Mouse (Mus musculus) intestine, postnatal 0 days (tissue): ENCODE results near the gene Rpl5. TPM values are rescaled to one million over a fixed set of nuclear protein-coding genes. Genes with fewer than 3 reads are reported as not detected.

Experiments used
- ATAC-seq: fragments of 200-750 bp; cut with Nextera tagmentation; 2 replicates; pipeline ENCODE4 v1.8.0; 2017; ENCODE audit warnings: mild to moderate bottlenecking, moderate TSS enrichment, moderate library complexity
- H3K27ac ChIP-seq: fragments of 300-500 bp; sonication (generic); 2 replicates; pipeline ENCODE4 v1.5.1; 2014; ENCODE audit warnings: mild to moderate bottlenecking, low read depth, low read length, moderate library complexity
- H3K27me3 ChIP-seq: fragments of 300-500 bp; sonication (generic); replicated peaks from 2 replicates; pipeline ENCODE4 v1.6.1; 2014; ENCODE audit warnings: low read length, mixed read lengths; ENCODE audit not compliant: control insufficient read depth, insufficient read depth
- H3K36me3 ChIP-seq: fragments of 300-500 bp; sonication (generic); 2 replicates; pipeline ENCODE4 v1.6.1; 2014; ENCODE audit warnings: mild to moderate bottlenecking, moderate library complexity; ENCODE audit not compliant: control insufficient read depth, insufficient read depth
- H3K4me1 ChIP-seq: fragments of 300-500 bp; sonication (generic); replicated peaks from 2 replicates; pipeline ENCODE4 v1.6.1; 2014; ENCODE audit warnings: antibody characterized with exemption, low read length, mixed read lengths; ENCODE audit not compliant: control insufficient read depth, insufficient read depth
- H3K4me2 ChIP-seq: fragments of 300-500 bp; sonication (generic); replicated peaks from 2 replicates; pipeline ENCODE4 v1.6.1; 2014; ENCODE audit warnings: low read depth, mild to moderate bottlenecking, moderate library complexity
- H3K4me3 ChIP-seq: fragments of 300-500 bp; sonication (generic); 2 replicates; pipeline ENCODE4 v1.5.1; 2014; ENCODE audit warnings: low read depth, low read length
- H3K9ac ChIP-seq: fragments of 300-500 bp; sonication (generic); 2 replicates; pipeline ENCODE4 v1.6.1; 2014; ENCODE audit warnings: mild to moderate bottlenecking, low read depth, low read length
- H3K9me3 ChIP-seq: fragments of 300-500 bp; sonication (generic); 2 replicates; pipeline ENCODE4 v1.6.1; 2016; ENCODE audit warnings: mixed run types; ENCODE audit not compliant: control insufficient read depth
- CTCF ChIP-seq: sonication (generic); IDR thresholded peaks from 2 replicates; pipeline ENCODE4 v1.5.1; 2016; ENCODE audit warnings: low read depth, mild to moderate bottlenecking, control low read depth, antibody characterized with exemption, moderate library complexity
- WGBS: fragments of 180-500 bp; shearing (Covaris S2); extraction: QIAGEN DNeasy Blood & Tissue Kit; methylation state at CpG from one replicate; pipeline ENCODE4 v1.1.7; 2014; 5-methylcytosine and 5-hydroxymethylcytosine counted together
- polyA plus RNA-seq: library from polyadenylated mRNA; unstranded; fragments of >200 nt; fragmentation: Nextera tagmentation; extraction: Ambion mirVana; gene quantifications from 2 replicates; pipeline ENCODE4 v1.2.1, GENCODE M21; 2015

Gene Rpl5
- polyA plus RNA-seq, 1 experiment from 2014 or later, result 26.7 TPM

DNA sequence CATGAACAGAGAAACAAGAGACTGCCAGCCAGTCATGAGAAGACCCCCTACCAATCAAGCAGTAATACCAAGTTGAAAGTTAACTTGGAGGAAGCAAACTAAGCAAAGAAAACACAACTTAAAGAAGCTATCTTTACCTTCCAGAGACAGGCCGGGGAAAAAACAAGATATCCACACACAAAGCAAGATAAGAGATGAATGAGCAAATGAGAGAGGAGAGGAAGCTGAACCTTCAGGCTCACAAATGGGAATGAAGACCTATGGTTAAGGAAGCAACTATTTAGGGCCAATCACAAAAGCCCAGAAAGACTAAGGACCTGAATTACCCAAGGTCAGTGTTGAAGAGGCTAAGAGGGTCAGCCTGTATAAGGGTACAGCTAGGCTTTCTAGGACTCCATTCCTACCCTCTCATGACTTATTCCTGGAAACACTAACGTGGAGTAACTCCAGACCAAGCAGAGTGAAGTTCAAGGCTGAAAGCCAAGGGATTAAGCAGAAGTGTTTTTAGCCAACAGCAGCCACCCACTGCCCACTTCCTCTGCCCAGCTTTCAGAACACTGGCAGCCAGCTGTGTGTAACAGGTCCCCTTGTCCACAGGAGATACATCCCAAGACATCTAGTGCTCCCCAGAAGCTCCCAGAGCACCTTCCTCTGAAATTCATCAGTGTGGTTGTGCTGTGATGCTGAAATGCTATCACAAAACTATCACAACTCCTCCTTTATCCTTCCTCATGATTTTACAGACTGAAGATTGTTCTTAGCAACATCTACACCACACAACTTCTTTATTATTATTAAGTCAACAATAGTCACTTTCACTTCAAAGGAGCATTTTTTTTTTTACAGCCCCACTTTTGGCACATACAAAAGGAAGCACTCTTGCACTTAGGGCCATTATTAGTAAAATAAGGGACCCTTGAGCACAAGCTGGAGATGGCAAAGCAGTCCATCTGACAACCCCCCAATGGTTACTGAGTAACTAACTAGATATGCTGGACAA lies 33.9 kb upstream of the Rpl5 start:
- Histone ChIP-seq H3K4me2 (no peak overlapping the region), H3K4me1 (0 out of 2 replicates have a peak, but pooled peaks cover 2% of the 10 kb centered on the region), H3K27ac (no peak overlapping the region), H3K27me3 (no peaks in the 10 kb centered on the region), H3K9me3 (no peaks in the 10 kb centered on the region), H3K9ac (no peak overlapping the region), H3K36me3 (no peaks in the 10 kb centered on the region), H3K4me3 (no peak overlapping the region)
- no peak for TF ChIP-seq CTCF
- WGBS, result 36% methylated on average over 2 of the region's 2 CpGs
- ATAC-seq, result no peak

DNA sequence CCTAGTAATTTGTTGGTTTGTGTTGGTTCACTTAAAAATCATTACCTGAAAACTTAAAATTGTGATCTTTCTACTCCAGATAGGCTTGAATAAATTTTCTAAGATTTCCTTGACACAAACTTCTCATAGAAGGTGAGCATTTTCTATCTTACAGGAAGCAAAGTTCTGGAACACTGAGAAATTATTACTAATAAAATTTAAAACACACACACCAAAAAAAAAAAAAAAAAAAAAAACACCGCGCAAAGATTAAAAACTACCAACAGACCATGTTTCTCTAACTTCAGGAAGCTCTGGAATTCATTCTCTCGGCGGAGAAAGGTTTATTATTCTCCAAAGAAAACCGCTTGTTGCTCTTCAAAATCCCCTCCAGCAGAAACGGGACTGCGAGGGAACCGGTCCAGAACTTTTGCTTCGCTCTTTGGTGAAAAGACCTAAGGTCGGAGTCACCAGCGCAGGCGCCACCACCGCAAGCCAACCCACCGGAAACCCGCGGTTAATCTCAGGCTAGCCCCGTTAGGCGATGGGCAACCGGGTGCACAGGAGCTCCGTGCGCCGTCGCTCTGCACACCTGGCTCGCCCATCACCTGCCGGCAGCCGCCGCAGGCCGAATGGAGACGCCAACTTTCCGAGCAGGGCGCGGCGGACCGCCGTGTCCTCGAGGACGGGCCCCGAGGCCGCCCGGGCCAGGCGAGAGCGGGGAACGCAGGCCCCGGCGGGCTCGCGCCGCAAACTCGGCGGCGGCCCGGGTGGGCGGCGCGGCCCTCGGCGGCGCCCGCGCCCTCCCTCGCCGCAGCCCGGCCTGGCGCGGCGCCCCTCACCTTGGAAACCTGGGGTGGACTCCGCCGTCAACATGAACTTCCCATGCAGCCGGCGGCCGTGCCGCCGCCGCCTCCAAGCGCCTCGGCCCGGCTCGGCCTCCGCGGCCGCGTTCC lies 32.1 kb upstream of the Rpl5 start:
- Histone ChIP-seq H3K27me3 (no peaks in the 10 kb centered on the region), H3K4me1 (0 out of 2 replicates have a peak, but pooled peaks cover 2% of the 10 kb centered on the region), H3K9me3 (no peaks in the 10 kb centered on the region), H3K4me3 (peak overlapping the region; percentile 77), H3K36me3 (no peaks in the 10 kb centered on the region), H3K9ac (peak overlapping the region; percentile 91), H3K27ac (peak overlapping the region; percentile 91), H3K4me2 (peak overlapping the region; percentile 89)
- under 1% methylated on average over 68 of the region's 82 CpGs for WGBS
- 0 out of 2 replicates have a peak, but pooled peaks have one; percentile 3 for TF ChIP-seq CTCF
- ATAC-seq, result peak; percentile 61

DNA sequence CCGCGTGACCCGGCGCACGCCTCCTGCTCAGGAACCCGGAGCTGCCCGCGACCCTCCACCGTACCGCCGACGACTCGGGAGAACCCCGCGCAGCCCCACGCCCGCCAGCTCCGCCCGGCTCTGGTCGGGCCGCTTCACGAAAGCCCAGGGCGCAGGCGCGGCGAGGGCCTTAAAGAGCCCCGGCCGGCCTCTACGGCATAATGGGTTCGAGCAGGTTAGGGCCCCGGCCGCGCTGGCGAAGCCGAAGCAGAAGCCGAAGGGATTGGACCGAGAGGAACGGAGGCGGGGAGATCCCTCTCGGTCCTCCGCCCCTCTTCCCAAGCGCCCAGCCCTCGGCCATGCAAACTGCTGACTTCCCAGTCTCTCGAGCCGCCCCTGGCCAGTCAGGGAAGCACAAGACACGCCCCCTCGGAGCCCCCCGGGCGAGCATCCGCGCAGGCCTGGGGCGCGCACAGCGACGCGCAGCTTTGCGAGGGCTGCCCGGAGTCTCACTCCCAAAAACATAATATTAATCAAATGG lies 31.3 kb upstream of the Rpl5 start:
- no peaks in the 10 kb centered on the region for H3K9me3 ChIP-seq
- peak; percentile 92 for ATAC-seq
- H3K4me3 ChIP-seq, result peak overlapping the region; percentile 77
- H3K36me3 ChIP-seq, result no peaks in the 10 kb centered on the region
- peak overlapping the region; percentile 91 for H3K27ac ChIP-seq
- H3K4me1 ChIP-seq, result 0 out of 2 replicates have a peak, but pooled peaks cover 6% of the 10 kb centered on the region
- no peaks in the 10 kb centered on the region for H3K27me3 ChIP-seq
- peak overlapping the region; percentile 91 for H3K9ac ChIP-seq
- peak; percentile 39; the same call in 1 of the 2 replicates for TF ChIP-seq CTCF
- H3K4me2 ChIP-seq, result peak overlapping the region; percentile 89
- WGBS, result 1% methylated on average over 53 of the region's 58 CpGs

DNA sequence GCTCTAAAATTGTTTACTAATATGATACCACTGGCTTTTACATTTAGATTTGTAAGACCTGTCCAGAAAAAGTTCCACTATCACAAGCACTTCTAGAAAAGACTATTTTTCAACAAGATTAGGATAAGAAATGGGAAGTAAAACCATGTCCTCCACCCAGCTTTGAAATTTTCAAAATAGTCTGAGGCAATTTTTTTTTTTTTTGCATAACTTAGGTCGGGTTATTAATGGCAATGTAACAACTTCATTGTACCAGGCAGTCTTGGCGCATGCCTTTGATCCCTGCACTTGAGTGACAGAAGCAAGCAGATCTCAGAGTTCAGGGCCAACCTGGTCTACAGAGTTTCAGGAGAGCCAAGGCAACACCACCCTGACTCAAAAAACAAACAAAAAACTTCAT lies 30.6 kb upstream of the Rpl5 start:
- Histone ChIP-seq H3K36me3 (no peaks in the 10 kb centered on the region), H3K9ac (no peak overlapping the region), H3K4me2 (peak overlapping the region; percentile 89; the same call in 1 of the 2 replicates), H3K27me3 (no peaks in the 10 kb centered on the region), H3K4me1 (0 out of 2 replicates have a peak, but pooled peaks cover 6% of the 10 kb centered on the region), H3K4me3 (no peak overlapping the region), H3K9me3 (no peaks in the 10 kb centered on the region), H3K27ac (no peak overlapping the region)
- ATAC-seq, result no peak
- WGBS, result 58% methylated on average over 2 of the region's 2 CpGs
- no peak for TF ChIP-seq CTCF

DNA sequence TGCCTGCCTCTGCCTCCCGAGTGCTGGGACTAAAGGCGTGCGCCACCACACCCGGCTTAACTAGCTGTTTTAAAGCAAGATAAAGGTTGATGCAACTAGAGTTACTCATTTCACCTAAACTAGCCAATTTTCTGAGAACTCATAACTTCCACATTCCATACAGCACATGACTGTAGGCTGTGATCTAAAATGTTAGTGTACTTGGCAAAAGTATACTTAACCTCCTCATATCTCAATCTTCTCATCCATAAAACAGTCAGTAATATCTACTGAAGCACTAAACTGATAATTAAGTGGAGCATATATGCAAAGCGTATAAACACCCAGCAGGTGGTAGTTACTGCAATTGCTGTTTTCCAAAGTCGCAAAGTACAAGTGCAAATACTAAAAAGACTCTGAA lies 27.0 kb upstream of the Rpl5 start:
- Histone ChIP-seq H3K27me3 (no peaks in the 10 kb centered on the region), H3K4me1 (0 out of 2 replicates have a peak, but pooled peaks cover 11% of the 10 kb centered on the region), H3K4me3 (no peak overlapping the region), H3K9ac (no peak overlapping the region), H3K9me3 (no peaks in the 10 kb centered on the region), H3K36me3 (no peaks in the 10 kb centered on the region), H3K4me2 (no peak overlapping the region), H3K27ac (no peak overlapping the region)
- 54% methylated on average over 6 of the region's 6 CpGs for WGBS
- no peak for ATAC-seq
- no peak for TF ChIP-seq CTCF
